Mouse (Mus musculus) ovary, adult 10 weeks (tissue): Measurements from ENCODE around the gene Gm49711. TPM values are rescaled to one million over a fixed set of nuclear protein-coding genes. Genes with fewer than 3 reads are reported as not detected.

ENCODE experiments used
- polyA plus RNA-seq: library from polyadenylated mRNA; stranded (reverse); fragments of 350-450 nt; fragmentation: Illumina TruSeq; extraction: RNeasy Lipid Tissue Mini Kit (QIAGEN cat#74804); gene quantifications from one replicate; pipeline ENCODE4 v1.2.3, GENCODE M21; 2014

Gm49711 gene
- polyA plus RNA-seq: not detected

DNA sequence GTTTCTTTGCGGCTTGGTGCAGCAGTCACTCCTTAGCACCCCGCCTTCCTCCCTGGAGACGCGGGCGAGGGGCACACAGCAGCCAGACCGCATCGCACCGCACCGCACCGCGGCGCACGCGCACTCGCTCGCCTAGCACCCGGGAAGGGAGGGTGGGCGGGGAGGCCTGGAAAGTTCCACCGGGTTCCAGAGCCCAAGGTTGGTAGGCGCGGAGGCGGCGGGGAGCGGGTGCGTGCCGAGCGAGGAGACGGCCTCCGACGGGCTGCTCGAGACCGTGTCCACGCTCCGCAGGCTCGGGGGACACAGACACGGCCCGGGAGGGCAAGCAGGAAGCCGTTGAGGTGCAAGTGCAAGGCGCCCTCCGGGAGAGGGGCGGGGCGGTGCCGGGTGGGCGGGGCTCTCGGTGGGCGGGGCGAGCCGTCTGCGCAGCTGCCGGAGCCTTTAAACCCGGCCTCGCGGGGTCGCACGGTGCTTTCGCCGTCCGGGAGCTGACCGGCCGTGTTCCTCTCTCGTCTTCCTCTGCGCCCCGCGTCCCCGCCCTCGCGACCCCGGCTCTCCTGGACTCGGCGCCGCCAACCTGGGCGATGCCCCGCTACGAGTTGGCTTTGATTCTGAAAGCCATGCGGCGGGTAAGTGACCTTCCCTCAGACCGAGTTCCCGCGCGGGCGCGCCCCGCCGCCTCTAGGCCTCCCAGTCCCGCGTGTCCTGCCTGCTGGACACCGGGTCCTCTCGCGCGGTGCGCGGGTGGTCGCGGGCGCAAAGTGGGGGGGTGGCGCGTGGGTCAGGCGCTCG lies at the start of gene Gm49711, which contains the start of the genes Mrps6 and Slc5a3:
Gene Gm49711 (plus strand): TSS at position 465 of the 792 bp plus-strand sequence.
Gene Mrps6 (plus strand): TSS at position 419 of the 792 bp plus-strand sequence.
Gene Slc5a3 (plus strand): TSS at position 471 of the 792 bp plus-strand sequence.

Other genes starting within 250 kb of the Gm49711 start
- 73.0 TPM for gene Mrps6, start within 50 bp of the Gm49711 start, polyA plus RNA-seq
- gene Slc5a3, start within 50 bp of the Gm49711 start, polyA plus RNA-seq: 35.0 TPM
- gene Kcne2, start 234.1 kb downstream of the Gm49711 start, polyA plus RNA-seq: 12.8 TPM
- 111 TPM for gene Smim11, start 243.0 kb downstream of the Gm49711 start, polyA plus RNA-seq